Mouse (Mus musculus) layer of hippocampus, adult 18-20 months (tissue): ENCODE results near the gene Fam122a. TPM values are rescaled to one million over a fixed set of nuclear protein-coding genes. Genes with fewer than 3 reads are reported as not detected.

ENCODE experiments used
- DNase-seq, 2 experiments: peaks; one replicate each; pipeline ENCODE4 v3.0.0; 2022; ENCODE audit warnings: low spot score in 2 of 2
- long read RNA-seq: library from polyadenylated mRNA; stranded (forward); transcript quantifications from one replicate; pipeline ENCODE4 v2.0.0, GENCODE M21; 2021
- total RNA-seq, 2 experiments: library from RNA; stranded (reverse); gene quantifications; 2 replicates each; pipeline ENCODE4 v1.2.3; 2021

The Fam122a gene
- 10 to 100 TPM; 27.2 to 28.9 TPM for total RNA-seq
- long read RNA-seq, transcript Fam122a-201 (1 exons, 855 nt), result major isoform, 15 of 15 reads
- long read RNA-seq, partial matches to known transcripts, result 0 of 15 reads
- long read RNA-seq, other reads (novel, unspliced or antisense), result 0 of 15 reads

- peak; percentile 84 to 89 for DNase-seq
Observed at GRCm38 (mm10) chr19:24476929-24477882, at the start of gene Fam122a. Fam122a (minus strand) TSS chr19:24477356.

- DNase-seq, result peak; percentile 61 to 90
Observed at GRCm38 (mm10) chr19:24523476-24524313, 46.5 kb upstream of the Fam122a start.

- no peak for DNase-seq
Observed at GRCm38 (mm10) chr19:24521997-24522396, 44.8 kb upstream of the Fam122a start.

- no peak for DNase-seq
Observed at GRCm38 (mm10) chr19:24521146-24521545, 44.0 kb upstream of the Fam122a start.

GRCm38 (mm10) chr19:24519732-24520409, 42.7 kb upstream of the Fam122a start:
- DNase-seq, result no peak

DNA sequence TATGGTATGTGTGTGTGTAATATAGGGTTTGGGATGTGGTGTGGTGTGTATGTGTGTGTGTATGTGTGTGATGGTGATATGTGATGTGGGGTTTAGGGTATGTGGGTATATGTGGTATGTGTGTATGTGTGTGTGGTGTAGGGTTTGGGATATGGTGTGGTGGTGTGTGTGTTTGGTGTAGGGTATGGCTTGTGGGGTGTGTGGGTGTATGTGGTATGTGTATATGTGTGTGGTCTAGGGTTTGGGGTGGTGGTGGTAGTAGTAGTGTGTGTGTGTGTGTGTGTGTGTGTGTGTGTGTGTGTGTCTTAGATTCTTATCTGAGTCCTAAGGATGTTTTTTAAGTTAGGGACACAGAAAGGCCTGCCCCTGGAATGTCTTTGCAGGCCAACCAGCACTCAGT, 41.2 kb upstream of the Fam122a start:
- DNase-seq, result no peak

- DNase-seq, result no peak
Observed at GRCm38 (mm10) chr19:24517057-24517456, 39.9 kb upstream of the Fam122a start.

DNA sequence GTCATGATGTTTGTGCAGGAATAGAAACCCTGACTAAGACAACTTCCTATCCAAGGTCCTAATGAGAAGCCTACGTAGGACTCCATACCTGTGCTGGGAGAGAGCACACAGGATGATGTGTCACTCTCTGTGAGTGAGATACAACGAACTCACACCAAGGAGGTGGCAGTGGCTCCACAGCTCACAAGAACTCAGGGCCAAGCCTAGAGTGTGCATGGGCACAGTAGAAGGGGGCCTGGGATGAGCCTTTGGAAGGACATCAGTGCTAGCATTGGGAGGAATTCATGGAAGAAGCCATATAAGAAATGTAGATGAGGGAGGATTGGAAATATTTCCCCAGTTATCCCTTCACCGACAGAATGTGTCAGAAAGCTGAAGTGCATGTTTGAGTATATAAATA, 38.8 kb upstream of the Fam122a start:
- no peak for DNase-seq

- DNase-seq, result no peak
Observed at GRCm38 (mm10) chr19:24514661-24515642, 37.8 kb upstream of the Fam122a start.

- no peak for DNase-seq
Observed at GRCm38 (mm10) chr19:24513105-24513843, 36.1 kb upstream of the Fam122a start.

DNA sequence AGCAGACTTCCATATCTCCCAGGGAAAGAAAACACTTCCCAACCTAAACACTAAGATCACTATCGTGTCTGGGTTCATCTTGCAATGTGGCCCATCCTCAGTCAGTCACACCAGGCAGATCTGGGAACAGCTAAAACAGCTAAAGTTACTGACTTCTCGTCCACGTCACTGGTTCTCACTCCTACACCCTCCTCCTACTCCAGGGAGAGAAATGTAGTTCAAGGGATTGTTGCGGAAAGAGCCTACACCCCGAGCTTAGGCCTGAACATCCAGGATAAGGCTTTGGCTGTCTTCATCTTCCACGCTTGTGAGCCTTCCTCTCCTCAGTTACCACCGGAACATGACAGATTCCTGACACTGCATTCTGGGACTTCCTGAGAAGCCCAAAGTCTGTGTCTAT, 34.8 kb upstream of the Fam122a start:
- no peak for DNase-seq

DNA sequence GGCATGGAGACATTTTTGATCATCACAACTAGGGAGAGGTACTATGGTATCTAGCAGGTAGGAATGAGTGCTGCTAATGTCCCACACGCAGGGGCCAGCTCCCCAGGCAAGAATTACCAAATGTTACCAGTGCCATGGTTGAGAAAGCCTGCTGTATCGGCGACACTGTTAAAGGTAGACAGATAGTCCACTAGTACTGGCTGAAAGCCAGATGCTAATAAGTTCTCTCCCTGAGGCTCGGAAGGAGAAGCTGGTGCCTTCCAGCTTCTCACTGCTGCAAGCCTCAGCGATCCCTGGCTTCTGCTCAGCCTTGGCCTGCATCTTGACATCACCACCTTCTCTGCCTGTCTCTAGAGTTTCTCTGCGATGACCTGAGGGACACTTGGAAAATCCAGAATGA, 32.2 kb upstream of the Fam122a start:
- no peak for DNase-seq

DNA sequence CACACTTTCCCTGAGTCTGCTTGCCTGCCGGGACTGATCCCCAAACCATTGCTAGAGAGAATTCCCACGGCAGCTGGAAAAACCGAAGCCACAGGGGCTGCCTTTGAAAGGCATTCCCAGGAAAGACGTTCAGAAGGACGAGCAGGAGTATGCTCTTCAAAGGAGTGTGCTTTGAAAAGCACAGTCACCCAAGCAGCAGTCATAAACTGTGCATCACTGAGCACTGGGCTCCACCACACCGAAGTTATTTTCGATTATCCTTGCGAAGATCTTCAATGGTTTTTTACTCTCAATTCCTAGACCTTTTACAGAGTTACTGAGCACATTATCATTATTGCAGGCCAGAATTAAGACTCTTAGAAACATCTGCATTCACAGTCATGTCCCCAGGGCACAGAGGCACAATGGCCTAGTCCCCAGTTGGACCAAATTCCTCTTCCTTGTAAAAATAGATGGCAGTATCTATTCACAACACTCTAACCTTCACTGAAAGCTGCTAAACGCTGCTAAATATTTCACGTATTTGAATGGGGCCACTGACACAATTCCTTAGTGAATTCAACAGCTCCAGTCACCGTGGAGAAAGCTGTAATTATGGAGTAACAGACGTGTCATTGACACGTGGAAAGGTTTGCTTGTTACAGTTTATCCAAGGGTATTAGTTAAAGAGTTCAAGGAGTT, 31.1 kb upstream of the Fam122a start:
- DNase-seq, result no peak

DNA sequence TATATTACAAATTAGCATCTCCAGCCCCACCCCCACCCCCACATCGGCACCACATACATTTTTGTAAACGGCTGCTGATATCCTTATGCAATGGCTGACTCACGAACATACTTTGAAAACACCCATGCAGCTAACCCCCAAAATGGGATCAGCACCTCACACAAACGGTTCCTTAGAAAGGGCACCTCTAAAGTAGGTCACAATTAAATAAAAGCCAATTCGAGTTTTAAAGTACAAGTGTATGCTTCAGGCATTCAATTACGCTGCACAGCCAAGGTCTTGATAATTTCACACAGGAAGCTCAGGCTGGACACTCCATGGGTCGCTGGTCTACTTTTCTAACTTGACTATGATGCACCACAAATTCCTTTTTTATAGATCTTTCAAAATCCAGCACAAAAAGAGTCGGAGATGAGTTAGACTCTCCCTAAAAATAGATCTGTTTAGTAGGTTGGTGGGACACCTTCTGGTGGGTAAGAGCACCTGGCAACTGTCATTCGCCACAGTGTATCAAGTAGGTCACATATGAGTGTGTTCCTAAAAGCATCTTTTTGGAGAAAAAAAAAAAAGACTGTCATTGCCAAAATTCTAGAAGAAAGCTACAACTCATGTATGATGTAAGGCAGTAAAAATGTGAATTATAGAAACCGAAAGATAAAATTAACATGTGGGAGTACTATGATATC, 25.7 kb upstream of the Fam122a start:
- DNase-seq, result no peak

DNA sequence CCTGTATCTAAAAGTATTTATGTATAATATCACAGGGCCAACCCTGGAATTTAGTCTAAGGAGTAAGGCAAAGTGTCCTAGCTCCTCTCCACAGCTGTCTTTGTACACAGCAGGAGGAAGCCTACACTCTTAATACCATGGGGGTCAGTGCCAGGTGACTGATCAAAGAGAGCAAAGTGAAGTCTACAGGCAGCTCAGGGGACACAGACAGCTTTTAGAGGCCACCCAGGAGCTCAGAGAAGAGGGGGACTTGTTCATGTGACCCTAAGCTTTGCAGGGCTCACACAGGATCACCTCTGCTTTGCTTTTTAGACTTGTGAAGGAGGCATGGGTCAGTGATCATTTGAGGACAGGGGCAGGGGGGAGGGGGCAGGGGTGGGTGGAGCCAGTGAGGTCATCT, 24.4 kb upstream of the Fam122a start:
- no peak for DNase-seq

DNA sequence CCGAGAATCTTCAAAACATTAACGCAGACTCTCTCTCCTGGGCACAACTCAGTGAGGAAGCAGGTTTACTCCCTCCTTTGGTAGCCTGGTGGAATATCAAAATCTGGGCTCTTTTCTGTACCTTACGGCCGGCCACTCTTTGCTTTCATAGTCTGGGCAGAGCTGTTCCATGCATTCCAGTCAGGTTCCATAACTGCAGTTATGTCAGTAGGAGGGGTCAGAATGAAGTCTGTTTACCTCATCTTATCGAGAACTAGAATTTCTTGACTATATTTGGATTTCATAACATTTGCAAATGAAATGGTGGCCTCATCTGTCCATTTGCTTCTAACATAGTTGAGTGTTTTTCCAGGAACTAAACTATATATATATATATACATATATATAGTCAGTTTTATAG, 23.3 kb upstream of the Fam122a start:
- no peak for DNase-seq

DNA sequence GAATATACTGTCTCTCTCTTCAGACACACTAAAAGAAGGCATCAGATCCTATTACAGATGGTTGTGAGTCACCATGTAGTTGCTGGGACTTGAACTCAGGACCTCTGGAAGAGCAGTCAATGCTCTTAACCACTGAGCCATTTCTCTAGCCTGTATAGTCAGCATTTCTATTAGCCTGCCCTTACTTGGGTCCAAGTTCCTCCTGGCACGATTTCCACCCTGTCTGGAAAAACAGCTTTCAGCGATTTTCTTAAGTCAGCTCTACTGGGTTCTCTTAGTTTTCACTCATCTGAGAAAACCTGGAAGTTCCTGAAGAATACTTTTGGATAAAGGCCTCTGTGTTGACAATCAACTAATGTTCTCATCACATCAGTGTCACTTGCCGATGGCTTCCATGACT, 22.1 kb upstream of the Fam122a start:
- no peak for DNase-seq

DNA sequence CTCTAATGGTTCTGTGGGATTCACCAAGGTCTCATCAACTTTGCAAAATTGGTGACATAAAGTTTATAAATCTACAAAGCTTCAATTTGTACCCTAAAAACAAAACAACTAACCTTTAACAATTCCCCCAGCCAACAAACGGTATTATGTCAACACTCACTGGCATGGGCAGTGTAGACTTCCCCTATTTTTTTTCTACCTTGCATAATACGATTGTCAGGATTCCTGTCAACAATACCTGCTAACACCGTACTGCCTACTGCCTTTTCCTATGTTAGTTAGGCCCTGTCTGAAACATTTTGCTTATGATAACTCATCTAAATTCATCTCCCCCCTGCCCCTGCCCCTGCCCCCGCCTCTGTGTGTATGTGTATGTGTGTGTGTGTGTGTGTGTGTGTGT, 16.7 kb upstream of the Fam122a start:
- DNase-seq, result no peak
